Mouse (Mus musculus): ENCODE data around the gene Sbk2. TPM values are rescaled to one million over a fixed set of nuclear protein-coding genes. Genes with fewer than 3 reads are reported as not detected.

The Sbk2 gene
- polyA plus RNA-seq, 1 experiment from 2014 or later = 2.3 TPM

Other genes with a start within 250 kb of the Sbk2 start
- gene Tmem150b, start 239.2 kb downstream of the Sbk2 start, polyA plus RNA-seq (2016; fragmentation: Nextera tagmentation; extraction: Ambion mirVana) = not detected in 2 replicates
- gene Kmt5c, start 224.3 kb downstream of the Sbk2 start, polyA plus RNA-seq (2016; fragmentation: Nextera tagmentation; extraction: Ambion mirVana) = 76.1 and 77.6 TPM in 2 replicates
- gene Cox6b2, start 211.3 kb downstream of the Sbk2 start, polyA plus RNA-seq (2016; fragmentation: Nextera tagmentation; extraction: Ambion mirVana) = 37.6 and 42.2 TPM in 2 replicates
- gene Fam71e2, start 193.1 kb downstream of the Sbk2 start, polyA plus RNA-seq (2016; fragmentation: Nextera tagmentation; extraction: Ambion mirVana) = not detected in 2 replicates
- 0.15 and 0.20 TPM in 2 replicates for gene Il11, start 181.5 kb downstream of the Sbk2 start, polyA plus RNA-seq (2016; fragmentation: Nextera tagmentation; extraction: Ambion mirVana)
- gene Tmem190, start 181.5 kb downstream of the Sbk2 start, polyA plus RNA-seq (2016; fragmentation: Nextera tagmentation; extraction: Ambion mirVana) = 0.34 TPM in 1 of 2 replicates, not detected in the other
- gene Tmem238, start 174.8 kb downstream of the Sbk2 start, polyA plus RNA-seq (2016; fragmentation: Nextera tagmentation; extraction: Ambion mirVana) = 4.7 and 6.3 TPM in 2 replicates
- gene Rpl28, start 171.5 kb downstream of the Sbk2 start, polyA plus RNA-seq (2016; fragmentation: Nextera tagmentation; extraction: Ambion mirVana) = 314 and 329 TPM in 2 replicates
- gene Ube2s, start 151.8 kb downstream of the Sbk2 start, polyA plus RNA-seq (2016; fragmentation: Nextera tagmentation; extraction: Ambion mirVana) = 337 and 447 TPM in 2 replicates
- 0.14 TPM in 1 of 2 replicates, not detected in the other for gene Shisa7, start 119.7 kb downstream of the Sbk2 start, polyA plus RNA-seq (2016; fragmentation: Nextera tagmentation; extraction: Ambion mirVana)
- gene Isoc2b, start 94.1 kb downstream of the Sbk2 start, polyA plus RNA-seq (2016; fragmentation: Nextera tagmentation; extraction: Ambion mirVana) = 3.9 TPM in 2 replicates
- gene Isoc2a, start 87.3 kb downstream of the Sbk2 start, polyA plus RNA-seq (2016; fragmentation: Nextera tagmentation; extraction: Ambion mirVana) = 1.3 TPM in 2 replicates
- 0.18 and 0.36 TPM in 2 replicates for gene Gm36210, start 57.9 kb downstream of the Sbk2 start, polyA plus RNA-seq (2016; fragmentation: Nextera tagmentation; extraction: Ambion mirVana)
- 2.9 and 3.5 TPM in 2 replicates for gene Zfp628, start 49.2 kb downstream of the Sbk2 start, polyA plus RNA-seq (2016; fragmentation: Nextera tagmentation; extraction: Ambion mirVana)
- gene Nat14, start 42.4 kb downstream of the Sbk2 start, polyA plus RNA-seq (2016; fragmentation: Nextera tagmentation; extraction: Ambion mirVana) = 4.3 and 5.5 TPM in 2 replicates
- 1.2 and 1.6 TPM in 2 replicates for gene Ssc5d, start 38.6 kb downstream of the Sbk2 start, polyA plus RNA-seq (2016; fragmentation: Nextera tagmentation; extraction: Ambion mirVana)
- 0.39 and 0.43 TPM in 2 replicates for gene Sbk3, start 6.8 kb upstream of the Sbk2 start, polyA plus RNA-seq (2016; fragmentation: Nextera tagmentation; extraction: Ambion mirVana)
- 21.6 and 29.2 TPM in 2 replicates for gene Zfp579, start 31.8 kb upstream of the Sbk2 start, polyA plus RNA-seq (2016; fragmentation: Nextera tagmentation; extraction: Ambion mirVana)
- 10.0 and 11.4 TPM in 2 replicates for gene Zfp524, start 50.0 kb upstream of the Sbk2 start, polyA plus RNA-seq (2016; fragmentation: Nextera tagmentation; extraction: Ambion mirVana)
- gene Fiz1, start 50.3 kb upstream of the Sbk2 start, polyA plus RNA-seq (2016; fragmentation: Nextera tagmentation; extraction: Ambion mirVana) = 36.1 and 43.5 TPM in 2 replicates
- 0.72 TPM in 1 of 2 replicates, not detected in the other for gene Gm44973, start 51.1 kb upstream of the Sbk2 start, polyA plus RNA-seq (2016; fragmentation: Nextera tagmentation; extraction: Ambion mirVana)
- 3.8 and 4.4 TPM in 2 replicates for gene Zfp865, start 56.0 kb upstream of the Sbk2 start, polyA plus RNA-seq (2016; fragmentation: Nextera tagmentation; extraction: Ambion mirVana)
- gene Ccdc106, start 56.1 kb upstream of the Sbk2 start, polyA plus RNA-seq (2016; fragmentation: Nextera tagmentation; extraction: Ambion mirVana) = 1.4 and 4.7 TPM in 2 replicates
- not detected in 2 replicates for gene 4632433K11Rik, start 69.7 kb upstream of the Sbk2 start, polyA plus RNA-seq (2016; fragmentation: Nextera tagmentation; extraction: Ambion mirVana)
- 3.9 and 4.5 TPM in 2 replicates for gene Zfp784, start 74.0 kb upstream of the Sbk2 start, polyA plus RNA-seq (2016; fragmentation: Nextera tagmentation; extraction: Ambion mirVana)
- gene Zfp580, start 87.1 kb upstream of the Sbk2 start, polyA plus RNA-seq (2016; fragmentation: Nextera tagmentation; extraction: Ambion mirVana) = 17.6 and 21.4 TPM in 2 replicates
- 107 and 121 TPM in 2 replicates for gene U2af2, start 97.7 kb upstream of the Sbk2 start, polyA plus RNA-seq (2016; fragmentation: Nextera tagmentation; extraction: Ambion mirVana)
- 53.8 and 57.3 TPM in 2 replicates for gene Epn1, start 115.8 kb upstream of the Sbk2 start, polyA plus RNA-seq (2016; fragmentation: Nextera tagmentation; extraction: Ambion mirVana)
- not detected in 2 replicates for gene Rfpl4, start 152.5 kb upstream of the Sbk2 start, polyA plus RNA-seq (2016; fragmentation: Nextera tagmentation; extraction: Ambion mirVana)
- gene Rasl2-9, start 161.5 kb upstream of the Sbk2 start, polyA plus RNA-seq (2016; fragmentation: Nextera tagmentation; extraction: Ambion mirVana) = 0.88 and 1.9 TPM in 2 replicates
- not detected in 2 replicates for gene Vmn1r55, start 185.3 kb upstream of the Sbk2 start, polyA plus RNA-seq (2016; fragmentation: Nextera tagmentation; extraction: Ambion mirVana)
- not detected in 2 replicates for gene Vmn1r56, start 232.3 kb upstream of the Sbk2 start, polyA plus RNA-seq (2016; fragmentation: Nextera tagmentation; extraction: Ambion mirVana)